Mouse (Mus musculus): ENCODE data around the gene Rnf7. TPM values are rescaled to one million over a fixed set of nuclear protein-coding genes. Genes with fewer than 3 reads are reported as not detected.

The Rnf7 gene
- polyA plus RNA-seq, 1 experiment from 2014 or later = 235 TPM

DNA sequence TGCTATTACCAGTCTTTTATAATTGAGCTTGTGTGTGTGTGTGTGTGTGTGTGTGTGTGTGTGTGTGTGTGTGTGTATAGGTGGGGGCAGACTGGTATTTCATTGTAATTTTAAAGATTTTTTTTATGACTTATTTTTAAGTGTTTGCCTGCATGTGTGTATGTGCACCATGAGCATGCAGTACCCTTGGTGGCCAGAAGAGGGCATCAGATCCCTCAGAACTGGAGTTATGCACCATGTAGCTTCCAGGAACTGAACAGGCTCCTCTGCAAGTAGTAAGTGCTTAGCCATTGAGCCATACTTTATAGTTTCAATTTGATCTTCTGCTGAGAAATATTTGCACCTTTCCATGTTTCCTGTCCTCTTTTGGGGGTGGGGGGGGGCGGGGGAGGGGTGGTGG lies 16.9 kb downstream of the Rnf7 start:
- no peaks in the 10 kb centered on the region for H3K27me3 ChIP-seq
- no peak for ATAC-seq
- H3K4me2 ChIP-seq = no peak overlapping the region
- 0 out of 2 replicates have a peak, but pooled peaks cover 5% of the 10 kb centered on the region for H3K9me3 ChIP-seq (replicated peaks)
- WGBS = 75% methylated on average over 1 of the region's 1 CpGs
- H3K9ac ChIP-seq = no peak overlapping the region
- no peak overlapping the region for H3K4me3 ChIP-seq
- H3K36me3 ChIP-seq (ENCODE audit: poor library complexity, severe bottlenecking) = peaks cover 16% of the 10 kb centered on the region
- no peak overlapping the region for H3K27ac ChIP-seq
- peaks cover 8% of the 10 kb centered on the region; the same call in 1 of the 2 replicates for H3K4me1 ChIP-seq

DNA sequence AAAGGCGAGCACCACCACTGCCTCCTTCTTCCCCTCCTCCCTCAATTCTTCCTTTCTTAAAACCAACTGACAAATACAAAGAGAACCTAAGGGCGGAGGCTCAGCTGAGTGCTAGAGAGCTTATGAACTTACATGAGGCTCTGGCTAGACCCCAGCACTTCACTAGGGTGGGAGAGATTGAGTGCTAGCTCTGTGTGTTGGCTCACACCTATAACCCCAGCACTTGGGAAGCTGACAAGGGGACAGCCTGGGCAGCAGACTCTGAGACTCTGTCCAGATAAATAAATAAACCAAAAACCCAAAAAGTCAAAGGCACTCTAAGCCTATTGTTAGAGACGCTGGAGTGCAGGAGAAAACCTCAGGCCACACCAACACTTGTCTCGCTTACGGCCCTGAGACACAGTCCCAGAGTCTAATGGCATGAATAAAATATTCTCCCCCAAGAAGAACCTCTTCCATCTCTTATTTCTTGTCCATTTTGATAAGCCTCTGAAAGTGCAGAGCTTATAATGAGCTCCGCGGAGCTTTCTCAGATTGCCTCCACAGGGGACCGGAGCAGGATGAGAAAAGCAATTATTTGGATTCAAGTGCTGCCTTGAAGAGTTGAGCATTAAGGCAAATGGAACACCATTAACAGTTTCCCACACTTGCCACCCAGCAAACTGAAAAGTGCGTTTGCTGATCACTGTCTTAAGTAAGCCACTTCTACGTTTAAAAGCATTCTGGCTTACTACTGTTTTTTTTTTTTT lies 18.2 kb downstream of the Rnf7 start:
- Histone ChIP-seq H3K4me1 (peaks cover 13% of the 10 kb centered on the region; the same call in 1 of the 2 replicates), H3K36me3 (ENCODE audit: poor library complexity, severe bottlenecking) (peaks cover 13% of the 10 kb centered on the region; the same call in 1 of the 2 replicates), H3K9ac (no peak overlapping the region), H3K4me3 (no peak overlapping the region), H3K27ac (peak overlapping the region; percentile 70), H3K4me2 (no peak overlapping the region), H3K27me3 (no peaks in the 10 kb centered on the region), H3K9me3 (replicated peaks) (0 out of 2 replicates have a peak, but pooled peaks cover 5% of the 10 kb centered on the region)
- no peak for ATAC-seq
- WGBS = 10% methylated on average over 10 of the region's 10 CpGs

DNA sequence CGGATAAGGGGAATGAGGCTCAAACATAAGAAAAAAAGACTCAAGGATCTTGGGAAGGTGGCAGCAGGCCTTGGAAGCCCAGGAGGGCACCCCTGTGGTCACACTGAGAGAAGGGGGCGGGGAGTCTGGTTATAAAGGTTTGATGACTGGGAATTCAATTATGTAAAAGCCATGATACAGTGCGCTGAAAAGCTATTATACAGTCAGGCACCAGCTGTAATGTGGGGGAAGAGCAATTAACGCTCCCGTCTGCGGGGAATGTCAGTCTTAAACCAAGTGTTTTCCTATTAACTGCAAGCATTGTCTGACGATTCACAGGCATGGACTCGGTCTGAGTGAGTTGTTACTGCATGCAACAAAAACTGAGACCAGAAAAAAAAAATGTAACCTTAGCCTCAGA lies 22.9 kb downstream of the Rnf7 start:
- Histone ChIP-seq H3K27ac (peak overlapping the region; percentile 57), H3K9me3 (replicated peaks) (no peaks in the 10 kb centered on the region), H3K9ac (no peak overlapping the region), H3K4me2 (no peak overlapping the region), H3K4me3 (no peak overlapping the region), H3K4me1 (peaks cover 21% of the 10 kb centered on the region), H3K27me3 (no peaks in the 10 kb centered on the region), H3K36me3 (ENCODE audit: poor library complexity, severe bottlenecking) (no peaks in the 10 kb centered on the region)
- peak; percentile 67; the same call in 1 of the 2 replicates for ATAC-seq
- 32% methylated on average over 8 of the region's 8 CpGs for WGBS

DNA sequence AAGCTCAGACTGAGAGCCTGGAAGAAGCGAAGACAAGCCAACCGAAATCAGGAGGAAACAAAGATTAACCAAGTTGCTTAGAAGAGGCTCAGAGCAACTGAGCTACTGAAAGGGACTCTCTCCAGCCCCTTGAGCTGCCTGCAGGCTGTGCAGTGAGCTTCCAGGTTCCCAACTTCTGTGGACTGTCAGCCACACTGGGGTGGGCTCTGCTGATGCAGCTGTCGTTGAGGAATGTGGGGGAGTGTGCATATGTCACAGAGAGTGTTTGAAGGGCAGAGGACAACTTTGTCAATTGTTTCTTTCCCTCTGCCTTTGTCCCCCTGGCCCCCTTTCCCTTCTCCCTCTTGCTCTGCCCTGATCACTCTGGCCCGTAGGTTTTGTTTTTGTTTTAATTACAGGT lies 25.5 kb downstream of the Rnf7 start:
- Histone ChIP-seq H3K27ac (no peak overlapping the region), H3K4me1 (peaks cover 13% of the 10 kb centered on the region), H3K4me3 (no peak overlapping the region), H3K9ac (no peak overlapping the region), H3K36me3 (ENCODE audit: poor library complexity, severe bottlenecking) (no peaks in the 10 kb centered on the region), H3K4me2 (no peak overlapping the region), H3K9me3 (replicated peaks) (no peaks in the 10 kb centered on the region), H3K27me3 (no peaks in the 10 kb centered on the region)
- WGBS = 87% methylated on average over 4 of the region's 4 CpGs
- ATAC-seq = no peak

DNA sequence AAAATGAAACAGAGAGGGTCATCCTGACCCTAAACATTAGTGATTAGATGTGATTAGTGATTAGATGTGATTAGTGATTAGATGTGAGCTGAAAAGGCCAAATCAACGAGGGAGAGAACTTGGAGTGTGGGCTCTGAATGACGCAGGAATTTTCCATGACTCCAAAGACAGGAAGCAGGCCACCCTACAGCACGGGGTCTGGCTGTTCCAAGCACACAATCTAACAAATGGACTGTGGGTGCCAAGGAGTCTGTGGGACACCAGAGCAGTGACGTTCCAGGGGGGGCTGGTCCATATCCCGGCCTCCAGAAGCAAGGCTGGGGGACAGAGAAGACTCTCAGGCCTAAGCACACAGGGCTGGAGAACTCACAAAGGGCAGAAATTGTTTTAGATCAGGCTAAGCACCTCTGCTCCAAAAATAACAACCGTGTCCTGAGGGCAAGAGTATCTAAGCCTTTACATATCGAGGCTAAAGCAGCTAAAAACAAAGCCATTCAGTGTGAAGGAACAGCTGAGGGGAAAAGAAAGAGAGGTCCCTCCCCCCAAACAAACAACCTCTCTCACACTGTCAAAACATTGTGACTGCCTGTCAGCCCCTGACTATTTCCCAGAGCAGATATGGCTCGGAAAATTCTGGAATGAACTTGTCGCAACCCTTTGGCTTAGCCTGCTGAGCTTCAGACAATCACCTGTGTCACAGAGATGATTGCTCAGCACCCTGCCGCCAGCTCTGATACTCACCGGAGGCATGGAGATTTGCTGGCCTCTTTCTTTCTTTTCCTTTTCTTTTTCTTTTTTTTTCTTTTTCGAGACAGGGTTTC lies 27.4 kb downstream of the Rnf7 start:
- no peak overlapping the region for H3K9ac ChIP-seq
- H3K4me1 ChIP-seq = peaks cover 13% of the 10 kb centered on the region
- H3K9me3 ChIP-seq (replicated peaks) = no peaks in the 10 kb centered on the region
- H3K27ac ChIP-seq = no peak overlapping the region
- H3K27me3 ChIP-seq = no peaks in the 10 kb centered on the region
- H3K4me2 ChIP-seq = no peak overlapping the region
- peak; percentile 16; the same call in 1 of the 2 replicates for ATAC-seq
- no peaks in the 10 kb centered on the region for H3K36me3 ChIP-seq (ENCODE audit: poor library complexity, severe bottlenecking)
- WGBS = 43% methylated on average over 12 of the region's 12 CpGs
- H3K4me3 ChIP-seq = no peak overlapping the region

DNA sequence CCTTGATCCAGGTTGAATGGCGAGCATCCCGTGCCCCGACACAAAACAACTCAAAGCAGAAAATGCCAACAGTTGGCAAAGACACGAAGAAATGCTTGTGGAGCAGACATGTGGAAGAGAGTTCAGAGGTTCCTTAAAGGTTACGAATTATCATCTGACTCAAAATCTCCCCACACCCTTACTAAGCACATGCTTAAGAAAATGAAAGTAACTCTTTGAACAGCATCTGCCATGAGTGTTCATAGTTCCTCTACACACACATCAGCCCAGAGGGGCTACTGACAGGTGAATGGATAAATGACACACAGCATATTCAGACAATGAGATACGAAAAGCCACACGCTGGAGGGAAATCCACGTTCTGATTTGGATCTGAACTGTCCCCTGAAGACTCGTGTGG lies 29.0 kb downstream of the Rnf7 start:
- Histone ChIP-seq H3K9ac (no peak overlapping the region), H3K27ac (no peak overlapping the region), H3K9me3 (replicated peaks) (no peaks in the 10 kb centered on the region), H3K36me3 (ENCODE audit: poor library complexity, severe bottlenecking) (no peaks in the 10 kb centered on the region), H3K4me2 (no peak overlapping the region), H3K4me3 (no peak overlapping the region), H3K27me3 (no peaks in the 10 kb centered on the region), H3K4me1 (peaks cover 8% of the 10 kb centered on the region)
- WGBS = 89% methylated on average over 9 of the region's 9 CpGs
- no peak for ATAC-seq

DNA sequence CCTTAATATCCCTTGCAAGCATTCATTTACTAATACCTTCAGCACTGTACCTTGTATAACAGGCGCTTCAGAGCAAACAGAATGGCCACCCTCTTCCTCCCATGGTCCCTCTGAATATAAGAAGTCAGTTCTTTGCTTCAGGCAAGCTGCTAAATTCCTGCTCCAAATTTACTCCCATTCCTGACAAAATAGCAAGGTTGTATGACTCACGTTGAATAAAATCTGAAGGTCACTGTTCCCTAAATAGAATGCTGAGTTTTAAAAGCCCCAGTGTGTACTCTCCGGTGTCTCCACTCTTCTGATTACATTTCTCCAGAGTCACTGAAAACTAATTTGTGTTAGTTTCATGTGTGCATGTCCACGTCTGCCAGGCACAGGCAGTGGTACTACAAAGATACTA lies 33.1 kb downstream of the Rnf7 start:
- no peak overlapping the region for H3K4me2 ChIP-seq
- ATAC-seq = no peak
- no peaks in the 10 kb centered on the region; the same call in 1 of the 2 replicates for H3K9me3 ChIP-seq (replicated peaks)
- peaks cover 7% of the 10 kb centered on the region; the same call in 1 of the 2 replicates for H3K4me1 ChIP-seq
- H3K4me3 ChIP-seq = no peak overlapping the region
- H3K36me3 ChIP-seq (ENCODE audit: poor library complexity, severe bottlenecking) = no peaks in the 10 kb centered on the region
- H3K27ac ChIP-seq = no peak overlapping the region
- H3K9ac ChIP-seq = no peak overlapping the region
- 83% methylated on average over 4 of the region's 4 CpGs for WGBS
- no peaks in the 10 kb centered on the region for H3K27me3 ChIP-seq

DNA sequence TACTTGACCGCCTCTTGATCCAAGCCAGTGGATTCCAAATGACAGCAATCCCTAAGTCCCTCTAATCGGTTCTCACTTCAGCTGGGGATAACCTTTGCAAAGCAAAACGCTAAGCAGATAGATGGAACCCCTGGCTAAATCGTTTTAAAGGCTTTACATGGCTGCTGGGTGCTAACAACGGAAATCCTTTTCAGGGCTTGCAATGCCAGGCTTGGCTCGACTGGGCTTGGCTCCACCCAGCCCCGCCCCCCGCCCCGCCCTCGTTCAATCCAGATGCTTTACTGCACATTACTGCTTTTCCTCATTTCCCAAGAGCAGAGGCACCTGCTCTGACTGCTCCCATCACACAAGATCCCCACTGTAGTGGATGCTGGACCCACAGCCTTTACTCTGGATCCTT lies 36.4 kb downstream of the Rnf7 start:
- Histone ChIP-seq H3K27me3 (peaks cover 11% of the 10 kb centered on the region), H3K4me2 (peak overlapping the region; percentile 24), H3K9ac (no peak overlapping the region), H3K36me3 (ENCODE audit: poor library complexity, severe bottlenecking) (no peaks in the 10 kb centered on the region), H3K4me1 (peaks cover 27% of the 10 kb centered on the region), H3K9me3 (replicated peaks) (no peaks in the 10 kb centered on the region; the same call in 1 of the 2 replicates), H3K4me3 (no peak overlapping the region), H3K27ac (no peak overlapping the region)
- ATAC-seq = no peak
- 12% methylated on average over 10 of the region's 10 CpGs for WGBS

DNA sequence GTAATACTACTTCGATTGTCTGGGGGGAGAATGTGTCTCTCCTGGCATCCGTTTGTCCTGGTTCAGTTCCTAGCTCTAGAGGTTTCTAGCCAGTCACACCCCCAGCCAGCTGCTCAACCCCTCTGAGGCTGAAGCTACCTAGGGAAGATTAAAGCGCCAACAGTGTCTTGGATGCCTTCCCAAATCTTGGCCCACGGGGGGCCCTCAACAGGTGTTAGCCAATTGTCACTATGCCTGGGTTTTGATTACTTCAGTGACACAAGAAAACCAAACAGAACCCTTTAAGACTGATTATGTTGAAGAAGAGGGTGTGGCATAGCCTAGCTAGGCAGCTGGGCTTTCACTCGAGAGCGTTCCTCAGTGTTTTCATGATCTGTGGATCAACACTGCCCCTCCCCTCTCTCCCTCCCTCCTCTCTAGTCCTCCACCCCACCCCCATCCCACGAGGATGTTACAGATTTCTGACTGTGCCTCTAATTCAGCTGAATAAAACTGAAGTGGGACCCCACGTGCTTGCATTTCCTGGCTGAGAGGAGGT lies 40.1 kb downstream of the Rnf7 start:
- peak overlapping the region; percentile 59 for H3K27ac ChIP-seq
- H3K27me3 ChIP-seq = peaks cover 20% of the 10 kb centered on the region

DNA sequence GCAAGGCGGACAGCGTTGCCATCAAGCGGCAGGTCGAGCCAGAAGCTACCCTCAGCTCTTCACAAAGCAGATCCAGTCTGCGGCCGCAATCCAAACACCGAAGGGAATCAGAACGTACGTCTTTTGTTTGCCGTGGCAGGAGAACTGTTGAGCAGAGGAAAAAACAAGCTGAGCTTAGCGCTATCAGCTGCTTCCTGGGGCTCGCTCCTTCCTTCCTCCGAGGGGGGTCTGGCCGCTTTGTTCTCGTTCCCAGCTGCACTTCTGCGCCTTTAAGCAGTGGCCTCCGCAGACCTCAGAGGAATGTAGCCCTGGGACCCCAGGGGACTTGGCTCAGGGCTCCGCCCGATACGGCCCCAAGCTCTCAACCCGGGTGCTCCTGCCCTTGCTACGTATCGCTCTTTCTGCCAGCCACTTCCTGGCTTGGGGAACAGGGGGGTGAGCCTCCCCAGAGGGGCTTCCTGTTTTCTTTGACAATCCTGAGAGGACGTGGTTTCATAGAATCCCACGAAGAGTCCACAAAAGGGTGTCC lies 40.6 kb downstream of the Rnf7 start:
- H3K4me2 ChIP-seq = peak overlapping the region; percentile 68
- no peaks in the 10 kb centered on the region; the same call in 1 of the 2 replicates for H3K9me3 ChIP-seq (replicated peaks)
- peaks cover 20% of the 10 kb centered on the region for H3K27me3 ChIP-seq
- peaks cover 31% of the 10 kb centered on the region for H3K4me1 ChIP-seq
- WGBS = under 1% methylated on average over 25 of the region's 25 CpGs
- H3K4me3 ChIP-seq = peak overlapping the region; percentile 42
- peak overlapping the region; percentile 65 for H3K9ac ChIP-seq
- peak overlapping the region; percentile 59 for H3K27ac ChIP-seq
- ATAC-seq = peak; percentile 71
- no peaks in the 10 kb centered on the region for H3K36me3 ChIP-seq (ENCODE audit: poor library complexity, severe bottlenecking)

More for the DNA sequence above, 40.1 kb downstream of the Rnf7 start:
- peak overlapping the region; percentile 65 for H3K9ac ChIP-seq
- H3K36me3 ChIP-seq (ENCODE audit: poor library complexity, severe bottlenecking) = no peaks in the 10 kb centered on the region
- peak overlapping the region; percentile 42 for H3K4me3 ChIP-seq
- H3K9me3 ChIP-seq (replicated peaks) = no peaks in the 10 kb centered on the region; the same call in 1 of the 2 replicates
- H3K4me2 ChIP-seq = peak overlapping the region; percentile 68
- peaks cover 31% of the 10 kb centered on the region for H3K4me1 ChIP-seq
- WGBS = 2% methylated on average over 8 of the region's 8 CpGs
- peak; percentile 42 for ATAC-seq

DNA sequence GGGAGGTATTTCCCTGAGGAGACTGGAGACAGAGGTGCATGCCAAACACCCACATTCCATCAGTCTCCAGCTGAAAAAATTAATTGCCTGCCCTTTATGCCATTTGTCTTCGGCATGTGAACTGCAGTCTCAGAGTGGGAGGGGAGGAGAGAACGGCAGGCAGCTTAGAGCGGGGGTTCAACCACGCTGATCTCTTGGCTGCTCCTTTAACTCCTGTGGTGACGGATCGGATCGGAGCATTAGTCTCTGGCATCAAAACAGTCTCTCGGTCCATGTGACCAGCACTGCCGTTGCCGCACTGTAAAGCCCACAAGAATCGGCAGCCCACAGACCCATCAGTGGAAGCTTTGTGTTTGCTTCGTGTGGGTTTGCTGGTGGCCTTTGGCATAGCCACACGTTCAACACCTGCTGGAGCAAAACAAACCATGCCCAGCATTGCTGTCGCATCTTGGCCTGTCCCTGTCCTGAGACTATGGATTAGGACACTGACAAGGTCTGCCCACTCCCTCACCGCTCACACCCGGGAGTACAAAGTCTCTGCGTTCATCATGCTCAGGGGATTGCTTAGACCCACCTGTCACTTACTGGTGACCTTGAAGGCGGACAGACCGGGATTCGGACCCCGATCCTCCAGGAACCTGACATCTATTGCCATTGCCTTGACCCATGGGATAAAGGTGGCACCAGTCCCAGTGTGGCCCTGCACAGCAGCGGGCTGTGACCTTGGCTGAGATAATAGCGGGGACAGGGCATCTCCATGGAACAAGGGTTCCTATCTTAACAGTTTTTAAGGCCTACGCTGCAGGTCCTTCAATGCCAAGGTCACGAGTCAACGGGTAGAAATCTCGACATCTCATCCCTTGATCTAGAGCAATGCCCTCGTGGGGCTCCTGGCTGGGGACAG lies 41.3 kb downstream of the Rnf7 start:
- no peaks in the 10 kb centered on the region for H3K36me3 ChIP-seq (ENCODE audit: poor library complexity, severe bottlenecking)
- H3K27me3 ChIP-seq = peaks cover 20% of the 10 kb centered on the region
- peak overlapping the region; percentile 68 for H3K4me2 ChIP-seq
- H3K4me3 ChIP-seq = peak overlapping the region; percentile 42
- H3K27ac ChIP-seq = peak overlapping the region; percentile 59
- H3K9me3 ChIP-seq (replicated peaks) = no peaks in the 10 kb centered on the region; the same call in 1 of the 2 replicates
- ATAC-seq = peak; percentile 46
- H3K9ac ChIP-seq = peak overlapping the region; percentile 65
- 10% methylated on average over 28 of the region's 28 CpGs for WGBS
- peaks cover 27% of the 10 kb centered on the region for H3K4me1 ChIP-seq

All from forebrain, embryonic 13.5 days (tissue).